Mouse (Mus musculus) induced T-regulatory cell, adult 2 months (primary cell): ENCODE data around the gene Scgb2b19.
"Not testable (repeated sequence)": the region's sequence is repeated elsewhere in the genome, so short reads cannot be mapped to it uniquely, and the experiment has no call there.

Experiments
- DNase-seq: peaks from one replicate; pipeline ENCODE4 v3.0.0-alpha.2; 2012; ENCODE audit warnings: low read depth

Scgb2b19 gene

GRCm38 (mm10) chr7:33280238-33280637, at the start of gene Scgb2b19:
Gene Scgb2b19 (minus strand): TSS chr7:33280338.
- not testable (repeated sequence) for DNase-seq

GRCm38 (mm10) chr7:33286991-33287390, 6.9 kb upstream of the Scgb2b19 start, which contains the start of gene Scgb1b19:
Gene Scgb1b19 (plus strand): TSS chr7:33287291.
- not testable (repeated sequence) for DNase-seq
